Mouse (Mus musculus): Measurements from ENCODE around the gene Nectin2. TPM values are rescaled to one million over a fixed set of nuclear protein-coding genes. Genes with fewer than 3 reads are reported as not detected.

Gene Nectin2
- polyA plus RNA-seq, 2 experiments: 58.9 to 71.3 TPM

DNA sequence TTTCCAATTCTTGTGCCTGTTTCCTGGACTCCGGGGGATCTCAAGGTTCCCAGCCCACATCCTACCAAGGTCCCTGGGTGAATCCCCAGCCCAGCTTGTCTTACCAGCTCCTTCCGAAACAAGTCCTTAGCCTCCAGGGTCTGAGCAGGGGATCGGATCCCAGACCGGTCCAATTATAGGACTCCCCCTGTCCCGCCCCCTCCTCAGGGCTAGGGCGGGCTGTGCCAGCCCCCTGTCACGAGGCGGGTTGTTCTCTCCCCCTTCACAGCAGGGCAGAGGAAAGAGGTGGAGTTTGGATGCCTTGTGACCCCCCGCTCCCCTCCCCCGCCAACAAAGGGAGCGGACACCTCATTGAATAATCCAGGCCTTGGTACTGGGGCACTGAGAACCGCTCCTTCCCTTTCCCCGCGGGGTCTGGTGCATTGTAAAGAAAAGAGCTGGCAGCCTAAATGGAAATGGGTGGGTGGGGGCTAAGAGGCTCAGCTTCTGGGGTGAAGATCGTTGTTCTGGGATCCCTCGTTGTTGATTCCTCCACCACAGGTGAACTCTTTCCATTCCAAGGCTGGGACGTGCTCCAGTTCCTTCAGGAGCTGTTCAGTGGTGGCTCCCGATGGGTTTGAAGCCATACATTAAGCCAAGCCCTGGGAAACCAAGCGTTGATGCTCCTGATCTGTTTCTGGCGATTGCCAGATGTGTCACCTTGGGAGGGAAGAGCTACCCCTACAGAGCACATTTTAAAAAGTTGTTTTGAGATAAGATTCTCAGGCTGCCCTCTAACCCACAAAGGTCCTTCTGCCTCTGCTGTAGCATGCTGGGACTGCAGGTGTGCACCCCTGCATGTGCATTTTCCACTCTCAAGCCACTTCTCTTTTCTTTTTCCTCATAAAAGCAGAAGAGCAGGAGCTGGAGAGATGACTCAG is 51.1 kb downstream of the Nectin2 start, which contains the start of gene Apoe:
Apoe (minus strand) TSS at position 282 of the 920 bp plus-strand sequence.
- H3K36me3 ChIP-seq (ENCODE audit: control insufficient read depth, insufficient read depth, low read length): peaks cover 16% of the 10 kb centered on the region
- no peak within 1 kb of the TSS for H3K27ac ChIP-seq (replicated peaks; ENCODE audit: low read depth, low read length)
- ATAC-seq (ENCODE audit: low FRiP score, low read depth) (peak; percentile 47; the same call in 1 of the 2 replicates), DNase-seq (ENCODE audit: low spot score) (peak; percentile 16)
- 2% methylated on average over 20 of the region's 20 CpGs for WGBS
- H3K4me2 ChIP-seq (replicated peaks; ENCODE audit: low read depth, low read length, severe bottlenecking): peak within 1 kb of the TSS; percentile 73
- H3K27me3 ChIP-seq (ENCODE audit: control insufficient read depth, insufficient read depth, low read length): no peaks in the 10 kb centered on the region
- H3K4me3 ChIP-seq (replicated peaks; ENCODE audit: low read length): peak within 1 kb of the TSS; percentile 31
- H3K9ac ChIP-seq (ENCODE audit: low read depth, low read length, severe bottlenecking): peak within 1 kb of the TSS; percentile 53
- H3K4me1 ChIP-seq (ENCODE audit: control insufficient read depth, insufficient read depth, low read length): peaks cover 16% of the 10 kb centered on the region
- no peaks in the 10 kb centered on the region; the same call in 1 of the 2 replicates for H3K9me3 ChIP-seq (ENCODE audit: control insufficient read depth, low read length)
- TF ChIP-seq POLR2A (IDR thresholded peaks at IDR 0.05; ENCODE audit: borderline replicate concordance, extremely low read depth, insufficient read depth, insufficient read length): no peak

DNA sequence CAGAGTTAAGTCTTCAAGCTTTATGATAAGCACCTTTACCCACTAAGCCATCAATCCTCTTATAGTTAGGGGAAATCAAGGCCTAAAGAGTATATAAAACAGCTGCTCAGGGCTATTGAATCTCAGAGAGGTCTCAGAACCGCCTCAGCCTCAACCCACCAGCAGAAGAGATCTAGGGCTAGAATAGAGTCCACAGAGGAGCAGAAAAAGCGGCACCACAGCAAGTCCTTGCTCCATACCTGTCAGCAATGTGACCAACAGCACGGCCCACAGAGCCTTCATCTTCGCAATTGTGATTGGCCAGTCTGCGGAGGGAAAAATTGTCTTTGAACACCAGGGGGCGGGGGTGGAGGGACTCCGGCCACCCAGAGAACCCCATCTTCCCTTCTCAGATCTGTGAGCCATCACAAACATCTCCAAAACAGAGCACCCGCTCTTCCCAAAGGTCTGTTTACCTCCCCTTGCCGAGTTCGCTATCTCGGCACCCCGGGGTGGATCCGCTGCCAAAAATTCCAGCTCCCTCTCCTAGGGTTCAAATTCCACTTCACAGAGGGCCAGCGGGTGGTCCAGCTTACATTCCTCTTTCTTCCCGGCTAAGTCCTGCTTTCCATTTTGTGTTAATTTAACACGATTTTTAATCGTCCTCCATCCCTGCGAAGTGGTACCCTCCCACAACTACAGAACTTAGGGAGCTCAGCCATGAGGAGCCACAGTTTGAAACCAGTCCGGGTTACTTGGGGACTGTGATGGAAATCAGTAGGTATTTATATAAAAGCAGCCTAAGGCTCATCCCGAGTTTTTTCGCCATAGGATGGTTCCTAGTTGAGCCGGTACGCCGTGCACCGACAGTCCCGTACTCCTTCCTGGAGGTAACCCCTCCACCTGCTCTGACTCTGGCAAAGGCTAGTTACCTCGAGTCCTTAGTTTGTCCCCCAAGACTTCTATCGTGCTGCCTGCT is 52.1 kb downstream of the Nectin2 start:
- WGBS: 3% methylated on average over 28 of the region's 28 CpGs
- ATAC-seq (ENCODE audit: low FRiP score, low read depth): no peak
- Histone ChIP-seq H3K9ac (ENCODE audit: low read depth, low read length, severe bottlenecking) (peak overlapping the region; percentile 53), H3K36me3 (ENCODE audit: control insufficient read depth, insufficient read depth, low read length) (peaks cover 15% of the 10 kb centered on the region), H3K27ac (replicated peaks; ENCODE audit: low read depth, low read length) (no peak overlapping the region), H3K4me3 (replicated peaks; ENCODE audit: low read length) (peak overlapping the region; percentile 31), H3K27me3 (ENCODE audit: control insufficient read depth, insufficient read depth, low read length) (no peaks in the 10 kb centered on the region), H3K9me3 (ENCODE audit: control insufficient read depth, low read length) (no peaks in the 10 kb centered on the region; the same call in 1 of the 2 replicates), H3K4me2 (replicated peaks; ENCODE audit: low read depth, low read length, severe bottlenecking) (peak overlapping the region; percentile 73), H3K4me1 (ENCODE audit: control insufficient read depth, insufficient read depth, low read length) (peaks cover 16% of the 10 kb centered on the region)
- no peak for TF ChIP-seq POLR2A (IDR thresholded peaks at IDR 0.05; ENCODE audit: borderline replicate concordance, extremely low read depth, insufficient read depth, insufficient read length)
- DNase-seq (ENCODE audit: low spot score): peak; percentile 15

DNA sequence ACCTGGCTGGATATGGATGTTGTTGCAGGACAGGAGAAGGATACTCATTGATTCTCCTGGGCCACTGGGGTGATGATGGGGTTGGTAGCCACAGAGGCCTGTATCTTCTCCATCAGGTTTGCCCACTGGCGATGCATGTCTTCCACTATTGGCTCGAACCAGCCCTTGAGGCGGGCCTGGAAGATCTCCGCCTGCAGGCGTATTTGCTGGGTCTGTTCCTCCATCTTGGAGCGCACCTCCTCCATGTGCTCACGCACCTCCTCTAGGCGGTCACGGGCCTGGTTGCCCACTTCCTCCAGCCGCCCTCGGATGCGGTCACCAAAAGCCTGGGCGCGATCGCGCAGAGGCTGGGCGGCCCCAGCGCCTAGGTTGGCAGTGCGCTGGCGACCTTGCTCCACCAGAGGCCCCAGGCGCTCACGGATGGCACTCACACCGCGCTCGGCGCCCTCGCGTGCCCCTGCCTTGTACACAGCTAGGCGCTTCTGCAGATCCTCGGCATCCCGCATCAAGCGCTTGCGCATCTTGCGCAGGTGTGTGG is 53.9 kb downstream of the Nectin2 start:
- peaks cover 3% of the 10 kb centered on the region; the same call in 1 of the 2 replicates for H3K36me3 ChIP-seq (ENCODE audit: control insufficient read depth, insufficient read depth, low read length)
- DNase-seq (ENCODE audit: low spot score) (no peak), ATAC-seq (ENCODE audit: low FRiP score, low read depth) (no peak)
- H3K27ac ChIP-seq (replicated peaks; ENCODE audit: low read depth, low read length): no peak overlapping the region
- WGBS: 93% methylated on average over 34 of the region's 34 CpGs
- H3K27me3 ChIP-seq (ENCODE audit: control insufficient read depth, insufficient read depth, low read length): no peaks in the 10 kb centered on the region
- H3K4me3 ChIP-seq (replicated peaks; ENCODE audit: low read length): no peak overlapping the region
- no peak overlapping the region for H3K4me2 ChIP-seq (replicated peaks; ENCODE audit: low read depth, low read length, severe bottlenecking)
- H3K4me1 ChIP-seq (ENCODE audit: control insufficient read depth, insufficient read depth, low read length): peaks cover 16% of the 10 kb centered on the region
- no peak overlapping the region for H3K9ac ChIP-seq (ENCODE audit: low read depth, low read length, severe bottlenecking)
- no peaks in the 10 kb centered on the region; the same call in 1 of the 2 replicates for H3K9me3 ChIP-seq (ENCODE audit: control insufficient read depth, low read length)
- TF ChIP-seq POLR2A (IDR thresholded peaks at IDR 0.05; ENCODE audit: borderline replicate concordance, extremely low read depth, insufficient read depth, insufficient read length): no peak

DNA sequence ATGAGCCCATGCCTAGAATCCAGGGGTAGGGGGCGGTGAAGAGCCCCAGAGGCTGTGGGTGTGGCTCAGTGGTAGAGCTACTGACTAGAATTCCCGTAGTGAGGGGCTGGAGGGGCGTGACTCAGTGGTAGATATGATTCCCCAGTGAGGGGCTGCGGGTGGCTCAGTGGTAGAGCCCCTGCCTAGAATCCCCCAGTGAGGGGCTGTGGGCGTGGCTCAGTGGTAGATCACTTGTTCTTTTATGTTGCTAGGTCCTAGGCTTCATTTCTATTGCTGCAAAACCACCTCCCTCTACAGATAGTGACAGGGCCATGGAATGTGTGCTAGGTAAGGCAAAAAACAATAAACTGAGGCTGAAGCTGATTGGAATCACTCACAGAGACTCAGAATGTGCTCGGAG is 54.4 kb downstream of the Nectin2 start:
- peaks cover 16% of the 10 kb centered on the region for H3K4me1 ChIP-seq (ENCODE audit: control insufficient read depth, insufficient read depth, low read length)
- H3K27ac ChIP-seq (replicated peaks; ENCODE audit: low read depth, low read length): no peak overlapping the region
- TF ChIP-seq POLR2A (IDR thresholded peaks at IDR 0.05; ENCODE audit: borderline replicate concordance, extremely low read depth, insufficient read depth, insufficient read length): no peak
- DNase-seq (ENCODE audit: low spot score) (no peak), ATAC-seq (ENCODE audit: low FRiP score, low read depth) (no peak)
- WGBS: 85% methylated on average over 6 of the region's 6 CpGs
- no peaks in the 10 kb centered on the region; the same call in 1 of the 2 replicates for H3K9me3 ChIP-seq (ENCODE audit: control insufficient read depth, low read length)
- no peak overlapping the region for H3K9ac ChIP-seq (ENCODE audit: low read depth, low read length, severe bottlenecking)
- no peaks in the 10 kb centered on the region for H3K27me3 ChIP-seq (ENCODE audit: control insufficient read depth, insufficient read depth, low read length)
- H3K4me2 ChIP-seq (replicated peaks; ENCODE audit: low read depth, low read length, severe bottlenecking): no peak overlapping the region
- no peak overlapping the region for H3K4me3 ChIP-seq (replicated peaks; ENCODE audit: low read length)
- H3K36me3 ChIP-seq (ENCODE audit: control insufficient read depth, insufficient read depth, low read length): peaks cover 3% of the 10 kb centered on the region; the same call in 1 of the 2 replicates

All from limb, embryonic 14.5 days (tissue).